Comparison of ENCODE assay signal across 7 mouse cellular contexts in the genomic region with DNA sequence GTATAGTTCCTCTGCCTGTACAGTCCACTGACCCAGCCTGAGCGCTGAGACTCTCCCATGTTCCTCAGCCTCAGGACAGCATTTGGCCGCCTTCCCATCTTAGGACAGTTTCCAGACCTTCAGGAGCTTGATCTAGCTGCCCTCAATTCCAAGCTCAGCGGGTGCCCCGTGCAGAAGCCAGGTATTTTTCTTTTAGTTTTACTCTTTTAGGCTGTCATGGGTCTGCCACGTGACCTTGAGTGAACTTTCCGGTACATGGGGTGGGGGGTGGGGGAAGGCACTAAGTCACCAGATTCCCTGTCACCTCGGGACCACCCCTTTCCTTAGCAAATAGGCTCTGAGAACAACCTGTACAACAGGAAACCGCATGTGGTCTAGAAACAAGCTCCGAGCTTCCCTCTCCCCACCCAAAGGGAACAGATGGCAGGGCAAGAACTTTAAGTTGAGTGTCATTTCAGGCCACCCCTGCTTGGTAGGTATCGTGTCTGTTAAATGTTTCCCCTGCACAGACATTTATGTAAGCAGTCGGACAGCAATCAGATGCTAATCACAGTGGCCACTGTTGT. TPM values are rescaled to one million over a fixed set of nuclear protein-coding genes. Genes with fewer than 3 reads are reported as not detected.
DNase-seq lines count a peak whose midpoint lies in the region; ATAC-seq and TF ChIP-seq lines count a peak whose summit lies in the region.

No protein-coding gene starts in this region.

- ATAC-seq in frontal cortex, adult (ENCODE audit: low TSS enrichment) = no peak

- 0 out of 2 replicates have a peak, but pooled peaks have one; percentile 23 for TF ChIP-seq POLR2A in CH12.LX (IDR thresholded peaks at IDR 0.05; ENCODE audit: low read depth, low read length)

- H3K27ac ChIP-seq in CH12.LX (ENCODE audit: insufficient read depth, low read depth) = peak overlapping the region; percentile 30

- H3K4me1 ChIP-seq in CH12.LX (ENCODE audit: control insufficient read depth in 1 of 2, insufficient read depth in 2 of 2) = peaks cover 18 to 53% of the 10 kb centered on the region in 2 experiments

- dilution Hi-C loops in CH12.LX (cut with MboI; ENCODE audit: extremely low pct_ligation_motif_present, extremely low pct_unique_long_range_greater_than_20kb, low sequenced_read_pairs) = no loop called here

- TF ChIP-seq EP300 in CH12.LX (IDR thresholded peaks at IDR 0.05; ENCODE audit: low read length) = peak; percentile 64

- DNase-seq in CH12.LX (ENCODE audit: extremely low read depth) (peak; percentile 79), ZHBTc4 (ENCODE audit: low read depth, low spot score) (peak; percentile 70)
- peak; percentile 48 for DNase-seq in gastrocnemius, postnatal 10 days
- DNase-seq in kidney, postnatal 10 days = peak; percentile 63
- DNase-seq in skeletal muscle tissue, adult 2 months (ENCODE audit: low read depth, low spot score) = peak; percentile 69
- no peak for DNase-seq in layer of hippocampus, adult 9-10 months (ENCODE audit: low spot score)

- peak overlapping the region; percentile 17; the same call in 1 of the 2 replicates for H3K9ac ChIP-seq in CH12.LX (ENCODE audit: insufficient read depth, low read depth)

- no peak for TF ChIP-seq CTCF in CH12.LX (conservative IDR thresholded peaks at IDR 0.05 in 1 of 2, IDR thresholded peaks at IDR 0.05 in 1 of 2; ENCODE audit: low read depth in 2 of 2, low read length in 2 of 2)

- no peaks in the 10 kb centered on the region for H3K27me3 ChIP-seq in CH12.LX (replicated peaks)

- peaks cover 0 to 4% of the 10 kb centered on the region in 2 experiments for H3K36me3 ChIP-seq in CH12.LX (replicated peaks in 1 of 2; ENCODE audit: control insufficient read depth in 1 of 2, insufficient read depth in 1 of 2, low read length in 1 of 2)

- peak overlapping the region in 2 of 3 experiments; percentile 7 to 16 for H3K4me3 ChIP-seq in CH12.LX (replicated peaks in 1 of 3; ENCODE audit: low read depth in 2 of 3, low read length in 2 of 3, poor library complexity in 1 of 3)

- no peaks in the 10 kb centered on the region for H3K79me2 ChIP-seq in CH12.LX (replicated peaks; ENCODE audit: control insufficient read depth, extremely low read depth, insufficient read depth, poor library complexity, severe bottlenecking)

- H3K4me2 ChIP-seq in CH12.LX (ENCODE audit: insufficient read depth, low read depth, poor library complexity, severe bottlenecking) = peak overlapping the region; percentile 67

- peaks cover 8% of the 10 kb centered on the region for H3K9me3 ChIP-seq in CH12.LX (replicated peaks; ENCODE audit: low read length)

- in situ Hi-C loops in CH12.LX (cut with MboI; ENCODE audit: low pct_ligation_motif_present, low pct_unique_long_range_greater_than_20kb, low sequenced_read_pairs) = no loop called here

- no peak for TF ChIP-seq RAD21 in CH12.LX (IDR thresholded peaks at IDR 0.05; ENCODE audit: low read depth, low read length)

TF ChIP-seq in CH12.LX, 34 proteins besides CTCF, POLR2A, EP300 and RAD21:
- TF ChIP-seq MAZ (IDR thresholded peaks at IDR 0.05; ENCODE audit: low read depth, low read length) (no peak), NELFE (IDR thresholded peaks at IDR 0.05; ENCODE audit: low read depth, low read length) (no peak), ZMIZ1 (IDR thresholded peaks at IDR 0.05; ENCODE audit: low read depth, low read length) (no peak), IRF4 (IDR thresholded peaks at IDR 0.05; ENCODE audit: low read depth, low read length) (no peak), CHD2 (IDR thresholded peaks at IDR 0.05; ENCODE audit: low read length) (peak; percentile 43), POLR2AphosphoS2 (IDR thresholded peaks at IDR 0.05; ENCODE audit: low read depth, low read length) (no peak), ZNF384 (IDR thresholded peaks at IDR 0.05; ENCODE audit: low read depth, low read length) (no peak), SIN3A (IDR thresholded peaks at IDR 0.05; ENCODE audit: low read length) (no peak), JUN (IDR thresholded peaks at IDR 0.05; ENCODE audit: insufficient read depth, low read depth, low read length) (no peak), ELF1 (IDR thresholded peaks at IDR 0.05; ENCODE audit: low read depth, low read length) (no peak), MAX (IDR thresholded peaks at IDR 0.05; ENCODE audit: low read length) (peak; percentile 75), MAFK (IDR thresholded peaks at IDR 0.05; ENCODE audit: insufficient replicate concordance, low read length) (no peak), USF2 (conservative IDR thresholded peaks at IDR 0.05; ENCODE audit: low read depth, low read length) (peak; percentile 68), SMC3 (IDR thresholded peaks at IDR 0.05; ENCODE audit: low read depth, low read length) (no peak), NRF1 (IDR thresholded peaks at IDR 0.05; ENCODE audit: low read depth, low read length) (no peak), JUND (conservative IDR thresholded peaks at IDR 0.05; ENCODE audit: low read depth, low read length) (no peak), USF1 (IDR thresholded peaks at IDR 0.05; ENCODE audit: low read depth, low read length) (peak; percentile 81), TCF12 (IDR thresholded peaks at IDR 0.05; ENCODE audit: low read depth, low read length) (peak; percentile 56; the same call in 1 of the 2 replicates), KAT2A (IDR thresholded peaks at IDR 0.05; ENCODE audit: insufficient replicate concordance, low read length) (no peak), CHD1 (IDR thresholded peaks at IDR 0.05; ENCODE audit: low read depth, low read length) (no peak), E2F4 (IDR thresholded peaks at IDR 0.05; ENCODE audit: insufficient replicate concordance, low read depth, low read length) (no peak), PAX5 (IDR thresholded peaks at IDR 0.05; ENCODE audit: low read length) (no peak), ZC3H11A (IDR thresholded peaks at IDR 0.05; ENCODE audit: low read depth, low read length) (no peak), TBP (conservative IDR thresholded peaks at IDR 0.05; ENCODE audit: low read depth, low read length) (no peak), ETS1 (conservative IDR thresholded peaks at IDR 0.05; ENCODE audit: low read depth, low read length) (peak; percentile 67; the same call in 1 of the 2 replicates), RCOR1 (conservative IDR thresholded peaks at IDR 0.05; ENCODE audit: low read depth, low read length) (0 out of 2 replicates have a peak, but pooled peaks have one; percentile 22), ZKSCAN1 (IDR thresholded peaks at IDR 0.05; ENCODE audit: borderline replicate concordance, low read depth, low read length) (no peak), MXI1 (IDR thresholded peaks at IDR 0.05; ENCODE audit: low read depth, low read length) (peak; percentile 76; the same call in 1 of the 2 replicates), HCFC1 (IDR thresholded peaks at IDR 0.05; ENCODE audit: low read depth, low read length) (no peak), GABPA (IDR thresholded peaks at IDR 0.05; ENCODE audit: insufficient replicate concordance, low read depth, low read length) (no peak), BHLHE40 (IDR thresholded peaks at IDR 0.05; ENCODE audit: low read depth, low read length) (peak; percentile 89), MYC (IDR thresholded peaks at IDR 0.05; ENCODE audit: low read depth, low read length) (no peak), UBTF (IDR thresholded peaks at IDR 0.05; ENCODE audit: low read depth, low read length) (no peak; the same call in 1 of the 2 replicates), MEF2A (IDR thresholded peaks at IDR 0.05; ENCODE audit: borderline replicate concordance, low read depth, low read length) (0 out of 2 replicates have a peak, but pooled peaks have one; percentile 25)

RNA-seq across cellular contexts. Expression of gene Pik3ip1, which starts 5.5 kb away (rescaled TPM):
- total RNA-seq in CH12.LX (2012; rRNA removed) (1.3 and 2.6 TPM in 2 replicates), CH12.LX (2014; rRNA removed) (0.39 and 0.80 TPM in 2 replicates)
- polyA plus RNA-seq in CH12.LX (2012; ENCODE audit: insufficient read length, low read depth) = 1.3 and 1.9 TPM in 2 replicates
- 10 to 100 TPM; 11.0 to 15.8 TPM for total RNA-seq in gastrocnemius, postnatal 10 days (2021)

RNA-seq across cellular contexts. Expression of gene Patz1, which starts 47.1 kb away (rescaled TPM):
- total RNA-seq in CH12.LX (2012; rRNA removed) = 29.5 and 30.5 TPM in 2 replicates
- total RNA-seq in CH12.LX (2014; rRNA removed) = 30.8 and 31.5 TPM in 2 replicates
- 35.3 and 37.4 TPM in 2 replicates for polyA plus RNA-seq in CH12.LX (2012; ENCODE audit: insufficient read length, low read depth)
- total RNA-seq in gastrocnemius, postnatal 10 days (2021) = 10 to 100 TPM; 19.5 to 21.0 TPM
